Mouse (Mus musculus) frontal cortex, postnatal 10 days (tissue): ENCODE measurements at regions not wholly inside any gene's neighbourhood (a gene's known extent, or its start where the extent isn't known, plus 50 kb on each side); places are given as distances from the start of the nearest gene placed in this dataset.
A peak's percentile ranks its signal among the peaks of the same experiment; 100 is the strongest.

Source experiments
- DNase-seq, 2 experiments: peaks; one replicate each; pipeline ENCODE4 v3.0.0; 2022; ENCODE audit warnings: low spot score in 2 of 2, mixed read lengths in 1 of 2

DNA sequence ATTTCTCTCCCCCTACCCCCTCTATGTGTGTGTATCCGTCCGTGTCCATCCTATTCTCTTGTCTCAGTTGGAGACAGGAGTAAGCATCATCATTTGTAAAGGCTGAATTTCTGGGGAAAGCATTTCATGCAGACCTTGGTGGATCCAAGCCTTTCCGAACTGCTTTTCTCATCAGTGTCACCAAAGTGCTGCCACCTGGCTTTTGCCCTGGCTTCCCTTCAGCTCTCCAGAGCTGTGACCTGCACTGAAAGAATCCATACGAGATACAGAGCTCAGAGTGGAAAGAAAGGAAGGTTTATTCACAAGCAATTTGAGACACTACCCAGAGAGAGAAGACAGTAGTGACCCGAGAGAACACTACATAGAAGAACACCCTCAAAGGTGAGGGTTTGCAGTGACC, 248.1 kb downstream of the Cxcl12 start:
- no peak for DNase-seq

DNA sequence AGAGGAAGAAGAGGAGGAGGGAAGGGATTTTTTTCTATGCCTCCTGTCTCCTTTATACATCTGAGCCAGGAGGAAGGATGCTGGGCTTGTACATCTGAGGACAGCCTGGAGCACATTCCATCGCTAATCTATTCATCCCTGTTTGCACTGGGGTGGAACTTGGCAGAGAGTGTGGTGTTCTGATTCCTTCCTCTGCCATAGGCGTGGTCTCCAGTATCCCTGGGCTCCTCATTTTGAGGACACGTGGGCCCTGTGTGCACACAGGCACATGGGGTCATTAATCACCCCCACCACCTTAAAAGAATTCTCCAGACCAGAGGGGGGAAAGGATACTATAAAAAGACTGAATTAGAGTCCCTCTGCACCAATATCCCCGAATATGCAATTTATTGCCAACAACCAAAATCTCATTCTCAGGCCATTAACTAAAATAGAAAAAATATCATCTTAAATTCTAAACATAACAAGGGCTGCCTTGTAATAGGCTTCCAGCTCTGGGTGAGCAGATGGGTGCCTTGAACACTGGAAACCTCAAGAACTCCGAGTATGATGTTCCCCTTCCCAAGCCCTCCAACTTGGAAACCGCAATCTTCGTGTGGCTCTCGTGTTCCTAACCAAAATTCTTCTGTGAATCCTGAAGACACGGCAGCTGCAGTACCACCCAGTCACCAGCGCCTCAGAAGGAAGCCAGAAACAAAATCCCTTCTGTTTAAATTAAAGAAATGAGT, 254.7 kb downstream of the Cxcl12 start:
- DNase-seq = no peak

DNA sequence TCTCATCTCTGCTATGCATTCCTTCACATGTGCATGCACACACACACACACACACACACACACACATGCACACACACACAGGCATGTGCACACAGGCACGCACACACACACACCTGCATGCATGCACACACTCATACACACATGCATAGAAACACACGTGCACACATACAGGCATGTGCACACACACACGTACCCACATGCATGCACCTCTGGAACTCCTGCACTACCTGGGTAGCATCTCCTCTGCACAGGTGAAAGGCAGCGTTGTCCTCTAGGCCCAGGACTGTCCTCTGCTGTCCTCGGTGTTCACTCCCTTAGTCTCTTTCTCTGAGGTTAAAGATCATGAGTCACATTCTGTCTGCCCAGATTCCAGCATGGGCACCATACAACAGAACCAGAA, 258.0 kb downstream of the Cxcl12 start:
- DNase-seq = no peak

DNA sequence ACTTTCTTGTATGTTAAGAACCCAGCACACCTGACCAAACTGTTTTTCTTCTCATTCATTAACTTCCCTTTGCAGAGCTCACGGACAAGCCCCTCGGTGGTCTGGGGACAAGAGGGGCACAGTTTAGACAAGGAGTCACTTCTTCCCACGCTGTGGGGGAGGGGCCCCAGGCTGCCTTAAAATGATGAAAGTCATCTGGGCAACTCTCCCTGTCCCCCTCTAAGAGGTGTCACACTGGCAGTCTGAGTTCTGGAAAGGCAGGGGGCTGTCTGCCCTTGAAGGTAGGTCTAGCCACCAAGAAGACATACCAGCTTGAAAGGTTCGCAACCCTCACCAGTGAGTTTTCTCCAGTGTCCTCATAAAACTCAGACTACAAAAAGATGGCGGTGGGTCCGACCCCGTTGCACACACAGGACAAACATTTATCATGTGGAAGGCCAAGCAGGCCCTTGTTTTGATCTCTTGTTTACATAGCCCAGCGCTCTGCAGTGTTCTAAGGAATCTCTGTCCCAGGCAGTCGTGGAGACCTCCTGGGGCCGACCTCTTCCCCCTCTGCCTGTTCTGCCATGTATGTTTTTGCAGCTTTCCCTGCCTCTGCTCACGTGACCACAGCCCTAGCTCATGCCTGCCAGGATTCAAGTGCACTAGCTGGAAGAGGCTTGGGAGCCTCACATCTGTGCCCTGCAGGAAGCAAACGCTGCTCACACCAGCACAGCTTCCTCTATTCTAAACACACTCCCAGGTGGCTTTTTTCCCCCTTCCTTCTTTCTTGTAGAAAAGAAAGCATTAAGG, 259.2 kb downstream of the Cxcl12 start:
- peak in 1 of 2 experiments; percentile 11 for DNase-seq

GRCm38 (mm10) chr6:117428441-117428840, 260.1 kb downstream of the Cxcl12 start:
- DNase-seq = no peak

DNA sequence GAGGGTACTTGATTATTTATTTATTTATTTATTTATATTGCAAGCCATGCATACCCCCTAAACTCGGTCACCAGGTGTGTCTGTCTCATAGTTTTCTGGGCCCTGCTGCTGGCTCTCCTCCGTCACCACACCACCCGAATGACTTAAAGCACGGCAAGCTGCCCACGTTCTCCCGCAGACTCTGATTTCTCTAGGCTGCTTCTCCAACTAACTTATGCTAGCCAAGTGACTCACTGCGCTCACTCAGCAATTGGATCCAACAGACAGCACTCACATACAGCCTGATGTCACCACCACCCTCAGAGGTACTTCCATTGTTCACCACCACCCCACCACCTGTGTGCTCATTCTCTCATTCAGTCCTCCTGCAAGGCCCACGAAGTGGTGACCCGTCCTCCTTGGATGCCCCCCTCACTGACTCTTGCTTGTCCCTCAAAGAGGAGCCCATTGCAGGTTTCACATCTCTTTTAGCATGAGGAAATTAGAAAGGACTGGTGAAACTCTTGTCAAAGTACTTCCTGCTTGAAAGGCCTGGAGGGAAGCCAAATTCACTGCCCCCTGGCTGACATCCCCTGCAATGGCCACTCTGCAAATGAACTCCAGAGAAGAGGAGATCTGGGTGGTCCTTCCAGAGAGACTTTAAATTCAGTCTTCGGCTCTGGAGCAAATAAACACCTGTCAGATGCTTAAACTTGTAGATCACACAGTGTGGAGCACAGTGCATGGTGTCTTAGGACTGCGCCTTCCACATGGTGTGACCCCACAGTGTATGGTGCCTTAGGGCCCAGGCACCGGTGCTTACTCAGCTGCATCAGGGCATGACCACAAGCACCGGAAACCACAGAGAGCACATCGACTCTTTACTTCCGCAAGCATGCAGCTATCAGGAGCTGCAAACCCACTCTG, 262.8 kb downstream of the Cxcl12 start:
- DNase-seq = no peak

DNA sequence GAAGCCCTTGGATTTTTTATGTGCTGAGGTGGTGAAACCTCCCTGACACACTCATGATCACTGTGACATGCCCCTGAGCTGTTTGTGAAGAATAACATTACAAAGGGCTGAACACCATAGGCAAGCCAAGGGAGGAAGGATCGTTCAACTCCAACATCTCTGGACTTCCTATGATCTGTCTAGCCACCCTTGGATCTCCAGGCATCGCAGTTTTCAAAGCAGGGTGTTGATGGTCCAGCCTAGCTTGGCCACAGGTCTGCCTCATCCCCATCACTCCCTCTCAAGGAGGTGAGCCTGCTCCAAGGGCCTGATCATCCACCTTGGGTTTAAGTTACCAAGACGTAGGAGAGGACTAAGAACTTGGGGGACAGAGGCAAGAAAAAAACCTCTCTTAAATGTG, 268.5 kb downstream of the Cxcl12 start:
- no peak for DNase-seq

- no peak for DNase-seq
Measured at GRCm38 (mm10) chr6:117437411-117438101, 269.2 kb downstream of the Cxcl12 start.

- no peak for DNase-seq
Measured at GRCm38 (mm10) chr6:117448652-117449051, 280.3 kb downstream of the Cxcl12 start.

DNA sequence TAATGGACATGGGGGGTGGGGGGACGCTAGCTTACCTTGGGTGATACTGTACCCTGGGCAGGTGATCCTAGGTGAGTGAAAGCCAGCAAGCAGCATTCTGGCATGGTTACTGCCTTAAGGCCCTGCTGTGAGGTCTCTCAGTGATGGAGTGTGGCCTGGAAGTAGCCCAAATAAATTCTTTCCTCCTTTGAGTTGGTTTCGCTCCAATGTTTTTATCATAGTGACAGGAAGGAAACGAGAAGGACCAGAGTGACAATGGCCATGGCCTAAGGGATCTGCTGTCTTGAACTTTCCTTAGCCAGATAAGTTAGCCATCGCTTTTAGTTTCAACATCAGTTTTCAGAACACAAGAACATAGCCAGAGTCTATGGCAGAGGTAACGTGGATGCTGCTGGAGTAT, 282.7 kb downstream of the Cxcl12 start:
- no peak for DNase-seq

GRCm38 (mm10) chr6:117460193-117460592, 291.9 kb downstream of the Cxcl12 start:
- no peak for DNase-seq

DNA sequence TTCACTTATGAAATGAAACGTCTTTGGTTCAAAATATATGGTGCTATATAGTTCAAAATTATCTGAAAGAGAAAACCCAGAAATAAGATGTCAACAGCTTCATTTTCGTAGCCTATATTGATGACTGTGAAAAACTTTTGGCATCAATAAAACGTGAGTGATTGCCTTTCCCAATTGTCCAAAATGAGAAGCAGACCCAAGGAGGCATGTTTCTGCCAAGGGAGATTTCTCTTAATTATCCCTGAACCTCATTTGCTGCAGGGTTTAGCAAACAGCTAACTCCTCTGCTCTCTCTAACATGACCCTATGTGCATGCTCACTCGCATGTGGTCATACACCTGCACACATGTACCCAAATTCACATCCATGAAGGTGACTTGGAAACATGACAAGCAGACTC, 296.8 kb downstream of the Cxcl12 start:
- no peak for DNase-seq

GRCm38 (mm10) chr6:117465606-117466174, 297.4 kb downstream of the Cxcl12 start:
- DNase-seq = no peak

DNA sequence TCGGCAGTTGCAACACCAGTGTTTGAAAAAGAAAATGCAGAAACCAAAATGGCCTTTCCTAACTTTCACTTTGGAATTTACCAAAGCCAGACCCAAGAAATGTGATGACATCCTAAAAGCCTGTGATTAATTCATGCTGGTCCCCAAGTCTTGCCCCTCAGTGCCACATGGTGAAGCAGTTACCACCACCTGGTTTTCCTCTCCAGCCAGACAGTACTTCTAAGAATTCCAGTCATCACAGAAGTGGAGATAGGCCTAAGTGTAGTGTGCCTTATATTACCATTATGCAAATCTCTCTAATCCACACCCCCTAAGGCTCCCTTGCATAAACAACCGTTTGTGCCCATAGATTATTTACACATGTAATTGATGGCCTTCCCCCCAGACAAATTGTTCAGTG, 311.0 kb downstream of the Cxcl12 start:
- DNase-seq = no peak

- DNase-seq = no peak
Measured at GRCm38 (mm10) chr6:117480396-117480795, 312.1 kb downstream of the Cxcl12 start.

DNA sequence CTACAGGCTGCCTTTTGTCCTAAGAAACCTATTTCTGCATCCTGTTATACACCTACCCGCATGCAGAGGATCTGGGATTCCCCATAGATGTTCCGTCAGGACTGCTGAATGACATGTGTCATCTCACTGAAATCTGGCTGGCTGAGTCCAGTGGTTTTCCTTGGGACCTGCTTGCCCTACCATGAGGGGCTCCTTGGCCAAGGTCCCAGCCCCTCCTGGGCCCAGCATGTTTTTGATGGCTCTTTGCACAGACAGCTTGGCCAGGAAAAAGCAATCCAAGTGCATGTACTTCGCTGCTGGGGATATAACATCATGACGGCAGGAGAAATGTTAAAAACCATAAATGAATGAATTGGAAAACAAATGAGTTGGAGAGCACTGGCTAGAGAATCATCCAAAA, 320.8 kb downstream of the Cxcl12 start:
- no peak for DNase-seq

GRCm38 (mm10) chr6:117489761-117490396, 321.5 kb downstream of the Cxcl12 start:
- DNase-seq = no peak

DNA sequence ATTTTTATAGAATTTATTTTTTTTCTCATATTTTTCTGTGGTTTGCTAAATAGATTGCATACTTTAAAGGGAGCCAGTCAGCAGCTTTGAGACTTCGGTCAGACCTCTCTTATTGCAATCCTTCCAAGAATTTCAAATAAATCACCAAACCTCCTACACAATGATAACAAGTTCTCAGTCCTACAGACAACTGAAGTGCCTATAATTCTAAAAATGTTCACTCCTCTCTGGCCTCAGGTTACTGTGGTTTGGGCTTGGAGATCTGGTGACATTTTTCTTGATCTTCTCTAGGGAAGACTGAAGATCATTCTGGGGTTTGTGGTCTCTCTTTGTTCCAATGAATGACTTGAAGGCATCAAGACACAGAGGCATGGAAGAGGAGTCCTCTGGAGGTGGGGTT, 326.6 kb downstream of the Cxcl12 start:
- no peak for DNase-seq

DNA sequence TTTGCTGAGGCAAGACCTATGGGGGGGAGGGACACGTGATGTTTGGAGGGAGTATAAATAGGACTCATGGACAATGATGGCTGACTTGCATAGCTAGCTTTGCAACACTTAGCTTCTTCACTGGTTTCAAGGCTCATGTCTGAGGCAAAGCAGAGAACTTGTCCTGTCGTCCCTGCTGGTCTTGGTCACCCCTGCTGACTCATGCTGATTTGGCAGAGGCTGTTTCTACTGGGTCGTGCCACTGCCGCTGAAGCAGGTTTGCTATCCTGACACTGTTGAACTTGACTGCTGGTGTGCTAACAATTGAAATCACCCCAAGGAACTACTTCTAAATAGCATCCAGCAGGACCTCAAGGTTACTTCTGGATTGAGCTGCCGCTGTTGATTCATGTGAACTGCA, 329.0 kb downstream of the Cxcl12 start:
- DNase-seq = no peak

- DNase-seq = no peak
Measured at GRCm38 (mm10) chr6:117497904-117498303, 329.6 kb downstream of the Cxcl12 start.

- DNase-seq = no peak
Measured at GRCm38 (mm10) chr6:117502346-117502745, 334.0 kb downstream of the Cxcl12 start.
